Mouse (Mus musculus): ENCODE data around the gene Icosl. TPM values are rescaled to one million over a fixed set of nuclear protein-coding genes. Genes with fewer than 3 reads are reported as not detected.

The Icosl gene
- total and polyA plus RNA-seq, 2 experiments from 2014 or later, result 0.85 to 1.8 TPM

- TF ChIP-seq CTCF (IDR thresholded peaks at IDR 0.05), result no peak
- ATAC-seq (ENCODE audit: low FRiP score), result 0 out of 2 replicates have a peak, but pooled peaks have one; percentile 18
- WGBS, result 58% methylated on average over 4 of the region's 4 CpGs
Observed at GRCm38 (mm10) chr10:78067226-78067625, 1.9 kb upstream of the Icosl start.

DNA sequence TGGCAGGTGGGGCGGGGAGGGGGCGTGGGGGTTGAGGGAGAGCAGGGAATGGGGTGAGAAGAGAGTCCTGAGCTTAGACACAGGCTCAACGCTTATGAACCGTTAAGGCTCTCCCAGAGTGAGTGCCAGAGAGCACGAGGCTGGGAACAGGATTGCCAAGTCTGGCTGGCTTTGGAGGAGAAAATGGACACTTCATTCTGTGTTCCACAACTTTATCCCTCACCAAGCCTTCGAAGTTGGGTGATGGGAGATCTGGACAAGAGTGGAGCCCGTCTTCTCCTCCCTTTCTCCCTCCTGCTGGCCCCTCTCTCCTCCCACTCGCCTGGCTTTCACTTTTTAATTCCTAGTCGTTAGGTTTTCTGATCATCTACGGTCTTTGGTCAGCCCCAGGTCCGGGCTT is 561 bp upstream of the Icosl start:
- Histone ChIP-seq H3K4me1 (ENCODE audit: insufficient read depth, low read length) (peaks cover 3% of the 10 kb centered on the region; the same call in 1 of the 2 replicates), H3K4me3 (ENCODE audit: low read depth, low read length) (peak overlapping the region; percentile 47; the same call in 1 of the 2 replicates), H3K9ac (replicated peaks; ENCODE audit: low read length, poor library complexity, severe bottlenecking) (no peak overlapping the region; the same call in 1 of the 2 replicates), H3K9me3 (ENCODE audit: low read length) (no peaks in the 10 kb centered on the region), H3K27me3 (ENCODE audit: insufficient read depth, low read length) (peaks cover 13% of the 10 kb centered on the region; the same call in 1 of the 2 replicates), H3K4me2 (ENCODE audit: low read depth, low read length, poor library complexity, severe bottlenecking) (peak overlapping the region; percentile 99), H3K36me3 (ENCODE audit: insufficient read depth, low read length) (no peaks in the 10 kb centered on the region), H3K27ac (ENCODE audit: low read depth, low read length) (no peak overlapping the region)
- DNase-seq (ENCODE audit: low spot score) (no peak), ATAC-seq (ENCODE audit: low FRiP score) (no peak)
- no peak for TF ChIP-seq CTCF (IDR thresholded peaks at IDR 0.05)
- WGBS, result 22% methylated on average over 10 of the region's 11 CpGs

More at GRCm38 (mm10) chr10:78067226-78067625, 1.9 kb upstream of the Icosl start:
- H3K9me3 ChIP-seq (ENCODE audit: low read length), result no peaks in the 10 kb centered on the region
- H3K36me3 ChIP-seq (ENCODE audit: insufficient read depth, low read length), result no peaks in the 10 kb centered on the region
- H3K27ac ChIP-seq (ENCODE audit: low read depth, low read length), result no peak overlapping the region
- H3K27me3 ChIP-seq (ENCODE audit: insufficient read depth, low read length), result peaks cover 13% of the 10 kb centered on the region; the same call in 1 of the 2 replicates
- peaks cover 3% of the 10 kb centered on the region; the same call in 1 of the 2 replicates for H3K4me1 ChIP-seq (ENCODE audit: insufficient read depth, low read length)
- no peak overlapping the region for H3K4me2 ChIP-seq (ENCODE audit: low read depth, low read length, poor library complexity, severe bottlenecking)
- no peak overlapping the region for H3K9ac ChIP-seq (replicated peaks; ENCODE audit: low read length, poor library complexity, severe bottlenecking)
- DNase-seq (ENCODE audit: low spot score), result no peak
- no peak overlapping the region for H3K4me3 ChIP-seq (ENCODE audit: low read depth, low read length)

GRCm38 (mm10) chr10:78074151-78074550 is 5.0 kb downstream of the Icosl start:
- H3K27ac ChIP-seq (ENCODE audit: low read depth, low read length), result no peak overlapping the region
- H3K4me2 ChIP-seq (ENCODE audit: low read depth, low read length, poor library complexity, severe bottlenecking), result no peak overlapping the region
- peaks cover 3% of the 10 kb centered on the region; the same call in 1 of the 2 replicates for H3K4me1 ChIP-seq (ENCODE audit: insufficient read depth, low read length)
- no peak overlapping the region for H3K4me3 ChIP-seq (ENCODE audit: low read depth, low read length)
- H3K9ac ChIP-seq (replicated peaks; ENCODE audit: low read length, poor library complexity, severe bottlenecking), result no peak overlapping the region
- H3K9me3 ChIP-seq (ENCODE audit: low read length), result no peaks in the 10 kb centered on the region
- no peak for TF ChIP-seq CTCF (IDR thresholded peaks at IDR 0.05)
- ATAC-seq (ENCODE audit: low FRiP score) (no peak), DNase-seq (ENCODE audit: low spot score) (no peak)
- peaks cover 9% of the 10 kb centered on the region; the same call in 1 of the 2 replicates for H3K27me3 ChIP-seq (ENCODE audit: insufficient read depth, low read length)
- 88% methylated on average over 4 of the region's 4 CpGs for WGBS
- no peaks in the 10 kb centered on the region for H3K36me3 ChIP-seq (ENCODE audit: insufficient read depth, low read length)

GRCm38 (mm10) chr10:78074977-78075376 is 5.9 kb downstream of the Icosl start:
- Histone ChIP-seq H3K4me2 (ENCODE audit: low read depth, low read length, poor library complexity, severe bottlenecking) (no peak overlapping the region), H3K27me3 (ENCODE audit: insufficient read depth, low read length) (peaks cover under 1% of the 10 kb centered on the region; the same call in 1 of the 2 replicates), H3K27ac (ENCODE audit: low read depth, low read length) (no peak overlapping the region), H3K36me3 (ENCODE audit: insufficient read depth, low read length) (no peaks in the 10 kb centered on the region), H3K9ac (replicated peaks; ENCODE audit: low read length, poor library complexity, severe bottlenecking) (no peak overlapping the region), H3K4me1 (ENCODE audit: insufficient read depth, low read length) (no peaks in the 10 kb centered on the region), H3K4me3 (ENCODE audit: low read depth, low read length) (no peak overlapping the region), H3K9me3 (ENCODE audit: low read length) (no peaks in the 10 kb centered on the region)
- DNase-seq (ENCODE audit: low spot score) (no peak), ATAC-seq (ENCODE audit: low FRiP score) (no peak)
- no peak for TF ChIP-seq CTCF (IDR thresholded peaks at IDR 0.05)
- 86% methylated on average over 11 of the region's 11 CpGs for WGBS

- Histone ChIP-seq H3K36me3 (ENCODE audit: insufficient read depth, low read length) (no peaks in the 10 kb centered on the region), H3K27me3 (ENCODE audit: insufficient read depth, low read length) (no peaks in the 10 kb centered on the region), H3K4me3 (ENCODE audit: low read depth, low read length) (no peak overlapping the region), H3K4me2 (ENCODE audit: low read depth, low read length, poor library complexity, severe bottlenecking) (no peak overlapping the region), H3K27ac (ENCODE audit: low read depth, low read length) (no peak overlapping the region), H3K9ac (replicated peaks; ENCODE audit: low read length, poor library complexity, severe bottlenecking) (no peak overlapping the region), H3K9me3 (ENCODE audit: low read length) (no peaks in the 10 kb centered on the region), H3K4me1 (ENCODE audit: insufficient read depth, low read length) (no peaks in the 10 kb centered on the region)
- no peak for TF ChIP-seq CTCF (IDR thresholded peaks at IDR 0.05)
- DNase-seq (ENCODE audit: low spot score) (no peak), ATAC-seq (ENCODE audit: low FRiP score) (no peak)
- WGBS, result 82% methylated on average over 9 of the region's 9 CpGs
Observed at GRCm38 (mm10) chr10:78077862-78078261, 8.8 kb downstream of the Icosl start.

GRCm38 (mm10) chr10:78078276-78078675 is 9.2 kb downstream of the Icosl start:
- Histone ChIP-seq H3K4me1 (ENCODE audit: insufficient read depth, low read length) (no peaks in the 10 kb centered on the region), H3K36me3 (ENCODE audit: insufficient read depth, low read length) (no peaks in the 10 kb centered on the region), H3K9ac (replicated peaks; ENCODE audit: low read length, poor library complexity, severe bottlenecking) (no peak overlapping the region), H3K27ac (ENCODE audit: low read depth, low read length) (no peak overlapping the region), H3K9me3 (ENCODE audit: low read length) (no peaks in the 10 kb centered on the region), H3K4me3 (ENCODE audit: low read depth, low read length) (no peak overlapping the region), H3K27me3 (ENCODE audit: insufficient read depth, low read length) (no peaks in the 10 kb centered on the region), H3K4me2 (ENCODE audit: low read depth, low read length, poor library complexity, severe bottlenecking) (no peak overlapping the region)
- no peak for TF ChIP-seq CTCF (IDR thresholded peaks at IDR 0.05)
- DNase-seq (ENCODE audit: low spot score) (no peak), ATAC-seq (ENCODE audit: low FRiP score) (no peak)
- 86% methylated on average over 5 of the region's 5 CpGs for WGBS
